Mouse (Mus musculus) adipocyte (in vitro differentiated cells): Measurements from ENCODE around the gene Ccdc88b.
A peak's percentile ranks its signal among the peaks of the same experiment; 100 is the strongest.

Source experiments
- DNase-seq: peaks from one replicate; pipeline ENCODE4 v3.0.0-alpha.2; 2016; ENCODE audit warnings: low spot score

Gene Ccdc88b

GRCm38 (mm10) chr19:6857391-6858005 is 513 bp downstream of the Ccdc88b start:
- no peak for DNase-seq

GRCm38 (mm10) chr19:6857003-6857360 is 1.0 kb downstream of the Ccdc88b start:
- no peak for DNase-seq

- peak; percentile 47 for DNase-seq
Measured at GRCm38 (mm10) chr19:6856281-6857002, 1.6 kb downstream of the Ccdc88b start.

GRCm38 (mm10) chr19:6855225-6856031 is 2.6 kb downstream of the Ccdc88b start:
- no peak for DNase-seq

GRCm38 (mm10) chr19:6854658-6855057 is 3.4 kb downstream of the Ccdc88b start:
- DNase-seq: no peak

- no peak for DNase-seq
Measured at GRCm38 (mm10) chr19:6853903-6854302, 4.1 kb downstream of the Ccdc88b start.

- DNase-seq: no peak
Measured at GRCm38 (mm10) chr19:6852393-6853305, 5.4 kb downstream of the Ccdc88b start.

- DNase-seq: no peak
Measured at GRCm38 (mm10) chr19:6851497-6851896, 6.5 kb downstream of the Ccdc88b start.

GRCm38 (mm10) chr19:6849506-6850068 is 8.4 kb downstream of the Ccdc88b start:
- no peak for DNase-seq

GRCm38 (mm10) chr19:6847841-6848517 is 10.0 kb downstream of the Ccdc88b start:
- DNase-seq: no peak

GRCm38 (mm10) chr19:6846050-6846449 is 12.0 kb downstream of the Ccdc88b start:
- no peak for DNase-seq

GRCm38 (mm10) chr19:6842353-6842752 is 15.7 kb downstream of the Ccdc88b start:
- peak; percentile 81 for DNase-seq

GRCm38 (mm10) chr19:6841292-6841597 is 16.8 kb downstream of the Ccdc88b start:
- DNase-seq: no peak

GRCm38 (mm10) chr19:6840475-6841291 is 17.3 kb downstream of the Ccdc88b start, which contains the start of gene Rps6ka4:
Rps6ka4 (minus strand) TSS chr19:6840636.
- DNase-seq: peak; percentile 56

- peak; percentile 19 for DNase-seq
Measured at GRCm38 (mm10) chr19:6839615-6840474, 18.2 kb downstream of the Ccdc88b start.

- DNase-seq: no peak
Measured at GRCm38 (mm10) chr19:6832363-6832762, 25.6 kb downstream of the Ccdc88b start.

- DNase-seq: no peak
Measured at GRCm38 (mm10) chr19:6831331-6831730, 26.7 kb downstream of the Ccdc88b start.

GRCm38 (mm10) chr19:6830556-6831316 is 27.3 kb downstream of the Ccdc88b start:
- DNase-seq: no peak
